Mouse (Mus musculus) lung, postnatal 0 days (tissue): ENCODE data around the gene Olfr1202. TPM values are rescaled to one million over a fixed set of nuclear protein-coding genes. Genes with fewer than 3 reads are reported as not detected.

Source experiments
- ATAC-seq: fragments of 200-750 bp; cut with Nextera tagmentation; 2 replicates; pipeline ENCODE4 v1.8.0; 2017; ENCODE audit warnings: moderate library complexity
- DNase-seq: peaks from one replicate; pipeline ENCODE4 v3.0.0-alpha.2; 2016; ENCODE audit warnings: low spot score
- H3K27ac ChIP-seq: fragments of 300-500 bp; sonication (generic); 2 replicates; pipeline ENCODE4 v1.5.1; 2014; ENCODE audit warnings: antibody characterized with exemption, mild to moderate bottlenecking, low read length, mixed read lengths
- H3K27me3 ChIP-seq: fragments of 300-500 bp; sonication (generic); replicated peaks from 2 replicates; pipeline ENCODE4 v1.6.1; 2014; ENCODE audit warnings: low read length, mixed read lengths; ENCODE audit not compliant: insufficient read depth
- H3K36me3 ChIP-seq: fragments of 300-500 bp; sonication (generic); 2 replicates; pipeline ENCODE4 v1.6.1; 2014; ENCODE audit warnings: low read length, mixed read lengths; ENCODE audit not compliant: insufficient read depth
- H3K4me1 ChIP-seq: fragments of 300-500 bp; sonication (generic); 2 replicates; pipeline ENCODE4 v1.6.1; 2014; ENCODE audit warnings: antibody characterized with exemption, low read depth, low read length, mixed read lengths; ENCODE audit not compliant: insufficient read depth
- H3K4me2 ChIP-seq: fragments of 300-500 bp; sonication (generic); replicated peaks from 2 replicates; pipeline ENCODE4 v1.6.1; 2014; ENCODE audit warnings: low read depth, mild to moderate bottlenecking, low read length, moderate library complexity, mixed read lengths
- H3K4me3 ChIP-seq: fragments of 300-500 bp; sonication (generic); 2 replicates; pipeline ENCODE4 v1.5.1; 2014; ENCODE audit warnings: low read depth, low read length
- H3K9ac ChIP-seq: fragments of 300-500 bp; sonication (generic); replicated peaks from 2 replicates; pipeline ENCODE4 v1.6.1; 2014; ENCODE audit warnings: low read depth, mild to moderate bottlenecking
- H3K9me3 ChIP-seq: fragments of 300-500 bp; sonication (generic); 2 replicates; pipeline ENCODE4 v1.6.1; 2016; ENCODE audit warnings: low read length, mixed read lengths
- CTCF ChIP-seq: IDR thresholded peaks from 2 replicates; pipeline ENCODE4 v1.5.1; 2016; ENCODE audit warnings: antibody characterized with exemption, mild to moderate bottlenecking
- EP300 ChIP-seq: IDR thresholded peaks from 2 replicates; pipeline ENCODE4 v1.6.1; 2016; ENCODE audit warnings: antibody characterized with exemption, mild to moderate bottlenecking, control low read depth
- WGBS: fragments of 180-500 bp; shearing (Covaris S2); extraction: QIAGEN DNeasy Blood & Tissue Kit; methylation state at CpG from one replicate; pipeline ENCODE4 v1.1.7; 2014; 5-methylcytosine and 5-hydroxymethylcytosine counted together
- polyA plus RNA-seq: library from polyadenylated mRNA; unstranded; fragments of >200 nt; fragmentation: Nextera tagmentation; extraction: Ambion mirVana; gene quantifications from 2 replicates; pipeline ENCODE4 v1.2.1, GENCODE M21; 2015

The Olfr1202 gene
- polyA plus RNA-seq: not detected in 2 replicates

DNA sequence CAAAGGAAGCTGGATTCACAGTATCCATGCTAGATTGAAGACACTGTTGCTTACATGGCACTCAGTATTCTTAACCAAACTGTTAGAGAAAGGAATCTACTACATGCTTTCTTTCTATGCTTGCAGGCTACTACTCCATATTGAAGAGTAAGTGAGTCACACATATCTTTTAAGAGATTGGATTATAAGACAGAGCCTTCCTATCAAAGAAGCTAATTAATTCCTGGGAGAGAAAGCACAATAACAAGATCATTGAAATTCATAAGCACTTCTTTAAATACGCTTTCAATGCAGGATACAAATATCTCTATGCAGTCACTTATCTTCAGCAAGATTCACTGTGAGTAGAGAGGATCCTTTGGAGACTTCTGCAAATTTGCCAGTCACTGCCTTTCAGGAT lies at the start of gene Olfr1202:
TSS of gene Olfr1202 (plus strand) at position 301 of the 400 bp plus-strand sequence.
- no peaks in the 10 kb centered on the region for H3K4me1 ChIP-seq
- H3K27ac ChIP-seq: no peak within 1 kb of the TSS
- ATAC-seq (no peak), DNase-seq (no peak)
- H3K9me3 ChIP-seq: no peaks in the 10 kb centered on the region
- no peak within 1 kb of the TSS for H3K4me3 ChIP-seq
- no peak within 1 kb of the TSS for H3K9ac ChIP-seq
- TF ChIP-seq EP300: no peak
- no peak for TF ChIP-seq CTCF
- H3K27me3 ChIP-seq: no peaks in the 10 kb centered on the region
- H3K36me3 ChIP-seq: no peaks in the 10 kb centered on the region
- no peak within 1 kb of the TSS for H3K4me2 ChIP-seq
- WGBS: 76% methylated on average over 1 of the region's 1 CpGs

DNA sequence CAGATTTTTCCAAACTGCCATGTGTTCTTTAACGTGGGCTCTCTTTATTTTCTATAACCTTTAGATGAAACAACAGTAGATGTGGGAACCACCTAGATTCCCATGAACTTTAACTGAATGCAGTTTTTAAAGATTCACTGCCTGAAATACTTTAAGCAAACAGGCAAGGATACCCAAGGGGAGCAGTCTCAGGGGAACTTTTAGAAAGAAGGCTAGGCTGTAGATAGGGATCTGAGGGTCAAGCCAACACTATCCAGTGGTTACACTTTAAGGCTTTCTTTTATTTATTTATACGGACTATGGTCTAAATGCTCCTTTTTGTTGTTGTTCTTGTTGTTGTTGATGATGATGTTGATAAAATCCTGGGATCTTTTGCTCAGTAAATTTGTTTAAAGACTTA lies 43.9 kb upstream of the Olfr1202 start, which contains the start of gene Olfr1200:
TSS of gene Olfr1200 (minus strand) at position 101 of the 400 bp plus-strand sequence.
- no peak for DNase-seq
- Histone ChIP-seq H3K27me3 (no peaks in the 10 kb centered on the region), H3K4me1 (no peaks in the 10 kb centered on the region), H3K27ac (no peak within 1 kb of the TSS), H3K36me3 (no peaks in the 10 kb centered on the region), H3K9ac (no peak within 1 kb of the TSS), H3K4me2 (no peak within 1 kb of the TSS), H3K4me3 (no peak within 1 kb of the TSS), H3K9me3 (no peaks in the 10 kb centered on the region)
- no peak for ATAC-seq
- TF ChIP-seq CTCF: no peak
- no peak for TF ChIP-seq EP300
- WGBS: 70% methylated on average over 2 of the region's 2 CpGs

DNA sequence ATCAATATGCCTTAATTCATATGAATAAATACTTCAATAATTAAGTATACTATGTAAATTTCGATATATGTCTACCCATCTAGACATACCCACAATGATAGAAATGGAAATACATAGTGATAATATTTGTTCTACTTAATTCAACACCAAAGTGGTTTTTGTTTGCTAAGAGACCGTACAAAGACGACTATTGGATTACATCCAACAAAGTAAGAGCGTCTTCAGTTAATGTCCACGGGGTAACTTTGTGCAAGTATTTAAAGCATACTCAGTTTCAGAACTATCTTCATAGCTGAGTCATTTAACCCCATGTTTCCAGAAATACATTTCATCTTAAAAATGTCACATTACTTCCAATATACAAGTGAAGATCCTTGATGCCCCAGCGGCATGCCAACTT lies 21.6 kb upstream of the Olfr1202 start, which contains the start of gene Olfr1201:
TSS of gene Olfr1201 (plus strand) at position 301 of the 400 bp plus-strand sequence.
- DNase-seq (no peak), ATAC-seq (no peak)
- WGBS: 61% methylated on average over 6 of the region's 6 CpGs
- Histone ChIP-seq H3K27ac (no peak within 1 kb of the TSS), H3K4me2 (no peak within 1 kb of the TSS), H3K4me3 (no peak within 1 kb of the TSS), H3K4me1 (no peaks in the 10 kb centered on the region), H3K36me3 (no peaks in the 10 kb centered on the region), H3K9me3 (no peaks in the 10 kb centered on the region), H3K27me3 (no peaks in the 10 kb centered on the region), H3K9ac (no peak within 1 kb of the TSS)
- no peak for TF ChIP-seq EP300
- TF ChIP-seq CTCF: no peak

DNA sequence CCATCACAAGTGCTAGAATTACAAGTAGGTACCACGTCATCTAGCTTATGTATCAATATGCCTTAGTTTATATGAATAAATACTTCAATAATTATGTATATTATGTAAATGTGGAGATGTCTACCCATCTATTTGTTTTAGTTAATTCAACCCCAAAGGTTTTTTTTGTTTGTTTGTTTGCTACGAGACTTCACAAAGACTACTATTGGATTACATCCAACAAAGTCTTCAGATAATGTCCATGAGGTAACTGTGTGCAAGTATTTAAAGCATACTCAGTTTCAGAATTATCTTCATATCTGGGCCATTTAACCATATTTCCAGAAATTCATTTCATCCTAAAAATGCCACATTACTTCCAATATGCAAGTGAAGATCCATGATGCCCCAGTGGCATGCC lies 15.1 kb downstream of the Olfr1202 start, which contains the start of gene Olfr1205:
TSS of gene Olfr1205 (plus strand) at position 301 of the 400 bp plus-strand sequence.
- TF ChIP-seq CTCF (no peak), EP300 (no peak)
- H3K4me2 ChIP-seq: no peak within 1 kb of the TSS
- no peak for ATAC-seq

DNA sequence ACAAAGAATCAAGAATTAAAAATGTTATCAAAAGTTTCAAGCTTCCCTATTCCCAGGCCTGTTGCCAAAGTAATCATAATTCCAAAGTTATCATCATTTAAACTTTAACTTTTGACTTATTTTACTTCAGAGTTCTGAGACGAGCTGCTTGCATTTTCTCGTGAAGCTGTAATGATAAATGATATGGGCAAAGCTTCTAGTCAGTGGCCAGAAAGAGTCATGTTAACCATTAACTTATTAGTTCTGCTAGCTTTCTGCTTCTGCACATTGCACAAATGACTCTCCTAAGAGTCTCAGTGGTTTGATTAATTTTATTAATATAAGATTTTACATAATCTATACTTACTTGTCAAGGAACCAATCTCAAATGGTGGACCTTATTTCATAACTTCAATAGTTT lies 24.2 kb downstream of the Olfr1202 start:
- ATAC-seq (no peak), DNase-seq (no peak)
- Histone ChIP-seq H3K9me3 (no peaks in the 10 kb centered on the region), H3K4me3 (no peak overlapping the region), H3K27me3 (no peaks in the 10 kb centered on the region), H3K9ac (no peak overlapping the region), H3K4me2 (no peak overlapping the region), H3K4me1 (no peaks in the 10 kb centered on the region), H3K27ac (no peak overlapping the region), H3K36me3 (no peaks in the 10 kb centered on the region)
- TF ChIP-seq CTCF: no peak
- no peak for TF ChIP-seq EP300
- WGBS: 43% methylated on average over 2 of the region's 2 CpGs

More for the DNA sequence above, 15.1 kb downstream of the Olfr1202 start, which contains the start of gene Olfr1205:
- 79% methylated on average over 2 of the region's 2 CpGs for WGBS
- Histone ChIP-seq H3K36me3 (no peaks in the 10 kb centered on the region), H3K4me3 (no peak within 1 kb of the TSS), H3K27me3 (no peaks in the 10 kb centered on the region), H3K9ac (no peak within 1 kb of the TSS), H3K9me3 (no peaks in the 10 kb centered on the region), H3K4me1 (no peaks in the 10 kb centered on the region), H3K27ac (no peak within 1 kb of the TSS)
- DNase-seq: no peak

DNA sequence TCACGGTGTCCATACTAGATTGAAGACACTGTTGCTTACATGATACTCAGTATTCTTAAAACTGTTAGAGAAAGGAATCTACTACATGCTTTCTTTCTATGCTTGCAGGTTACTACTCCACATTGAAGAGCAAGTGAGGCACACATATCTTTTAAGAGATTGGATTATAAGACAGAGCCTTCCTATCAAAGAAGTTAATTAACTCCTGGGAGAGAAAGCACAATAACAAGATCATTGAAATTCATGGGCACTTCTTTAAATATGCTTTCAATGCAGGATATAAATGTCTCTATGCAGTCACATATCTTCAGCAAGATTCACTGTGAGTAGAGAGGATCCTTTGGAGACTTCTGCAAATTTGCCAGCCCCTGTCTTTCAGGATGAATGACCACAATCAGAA lies 34.7 kb downstream of the Olfr1202 start, which contains the start of gene Olfr1204:
TSS of gene Olfr1204 (plus strand) at position 301 of the 400 bp plus-strand sequence.
- no peak within 1 kb of the TSS for H3K9ac ChIP-seq
- H3K36me3 ChIP-seq: no peaks in the 10 kb centered on the region
- H3K9me3 ChIP-seq: no peaks in the 10 kb centered on the region
- no peaks in the 10 kb centered on the region for H3K4me1 ChIP-seq
- WGBS: 75% methylated on average over 1 of the region's 1 CpGs
- no peak within 1 kb of the TSS for H3K27ac ChIP-seq
- no peak for ATAC-seq
- H3K27me3 ChIP-seq: no peaks in the 10 kb centered on the region
- H3K4me3 ChIP-seq: no peak within 1 kb of the TSS
- no peak for TF ChIP-seq EP300
- no peak for TF ChIP-seq CTCF
- H3K4me2 ChIP-seq: no peak within 1 kb of the TSS
- DNase-seq: no peak
